8 mouse cellular contexts compared by ENCODE assay signal in the genomic region with DNA sequence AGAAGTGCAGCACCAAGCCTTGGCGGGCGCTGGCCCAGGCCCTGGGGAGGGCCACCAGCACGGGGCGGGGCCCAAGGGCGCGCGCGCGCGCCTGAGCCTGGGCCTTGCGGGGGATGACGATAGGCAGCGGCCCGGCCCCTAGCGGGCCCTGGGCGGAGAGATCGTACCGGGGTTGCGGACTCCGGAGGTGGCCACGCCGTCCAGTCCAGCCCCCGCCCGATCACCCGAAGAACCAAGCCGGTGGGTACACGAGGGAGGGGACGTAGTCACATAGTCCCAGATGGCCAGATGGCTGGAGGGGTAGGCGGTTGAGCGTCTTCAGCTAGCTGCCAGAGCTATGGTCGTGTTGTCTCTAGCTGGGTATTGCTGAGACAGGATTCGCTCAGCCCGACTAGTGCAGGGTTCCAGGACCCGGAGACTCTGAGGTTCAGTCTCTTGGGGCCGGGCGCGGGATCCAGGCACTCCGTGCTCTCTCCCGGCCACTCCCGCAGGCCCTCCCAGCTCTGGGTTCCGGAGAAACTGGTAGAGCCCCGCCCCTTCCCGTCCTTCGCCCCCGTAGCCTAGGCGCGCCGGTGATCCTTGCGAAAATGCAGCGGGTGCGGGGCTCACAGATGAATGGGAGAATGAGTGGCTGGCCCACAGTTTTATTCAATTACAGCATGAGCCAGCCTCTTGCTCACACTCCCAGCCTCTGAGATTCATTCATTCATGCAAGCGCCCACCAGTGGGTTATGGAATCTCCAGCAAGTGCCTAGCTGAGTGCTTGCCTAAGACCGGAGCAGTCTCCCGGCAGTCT. TPM values are rescaled to one million over a fixed set of nuclear protein-coding genes. Genes with fewer than 3 reads are reported as not detected.
DNase-seq lines count a peak whose midpoint lies in the region; ATAC-seq lines count a peak whose summit lies in the region.

No protein-coding gene starts in this region.

- intact Hi-C loops in left cerebral cortex, postnatal 14 days (cut with DNase I), result no loop called here

- DNase-seq in adipocyte (ENCODE audit: low spot score), result peak; percentile 78
- DNase-seq in gastrocnemius, postnatal 10 days, result peak; percentile 81
- DNase-seq in induced T-regulatory cell, adult 2 months (ENCODE audit: low read depth), result peak; percentile 84
- peak; percentile 74 for DNase-seq in left cerebral cortex, postnatal 14 days (ENCODE audit: low spot score in 2 of 2)
- peak; percentile 70 for DNase-seq in right cerebral cortex, postnatal 4 days
- DNase-seq in urinary bladder, postnatal 4 days (ENCODE audit: low spot score in 2 of 2), result peak; percentile 78 to 82

- ATAC-seq in common myeloid progenitor, adult 5-6 weeks (replicated peaks; ENCODE audit: low read depth, poor library complexity, severe bottlenecking), result peak; percentile 32
- ATAC-seq in megakaryocyte progenitor cell, adult 5-6 weeks (replicated peaks; ENCODE audit: poor library complexity), result peak; percentile 40

RNA-seq across cellular contexts. Expression of gene Myo1c, which starts 1.3 kb away (rescaled TPM):
- total RNA-seq in common myeloid progenitor, adult 5-6 weeks (2017), result 19.5 and 22.3 TPM in 2 replicates
- 10 to 100 TPM; 56.3 to 65.1 TPM for total RNA-seq in gastrocnemius, postnatal 10 days (2021)
- total RNA-seq in left cerebral cortex, postnatal 14 days (2021), result 10 to 100 TPM; 20.5 to 21.7 TPM
- total RNA-seq in megakaryocyte progenitor cell, adult 5-6 weeks (2015), result 11.4 and 12.2 TPM in 2 replicates
- total RNA-seq in megakaryocyte progenitor cell, adult 5-6 weeks (2017), result 9.0 and 15.4 TPM in 2 replicates

RNA-seq across cellular contexts. Expression of gene Inpp5k, which starts 20.8 kb away (rescaled TPM):
- total RNA-seq in common myeloid progenitor, adult 5-6 weeks (2017), result 24.0 and 36.3 TPM in 2 replicates
- 10 to 100 TPM; 22.5 to 23.3 TPM for total RNA-seq in gastrocnemius, postnatal 10 days (2021)
- total RNA-seq in left cerebral cortex, postnatal 14 days (2021), result 10 to 100 TPM; 43.2 to 44.4 TPM
- total RNA-seq in megakaryocyte progenitor cell, adult 5-6 weeks (2015), result 38.1 and 43.0 TPM in 2 replicates
- 21.9 and 23.7 TPM in 2 replicates for total RNA-seq in megakaryocyte progenitor cell, adult 5-6 weeks (2017)

RNA-seq across cellular contexts. Expression of gene Crk, which starts 27.4 kb away (rescaled TPM):
- total RNA-seq in common myeloid progenitor, adult 5-6 weeks (2017), result 38.9 and 51.4 TPM in 2 replicates
- total RNA-seq in gastrocnemius, postnatal 10 days (2021), result 10 to 100 TPM; 53.0 to 59.8 TPM
- total RNA-seq in left cerebral cortex, postnatal 14 days (2021), result 100 to 1,000 TPM; 119 to 132 TPM
- total RNA-seq in megakaryocyte progenitor cell, adult 5-6 weeks (2015), result 32.0 and 32.6 TPM in 2 replicates
- 28.4 and 40.0 TPM in 2 replicates for total RNA-seq in megakaryocyte progenitor cell, adult 5-6 weeks (2017)

Comparison
In these comparisons a context has a peak if more than half of its experiments do, and no peak if none do; other contexts are left out.
1. Peak in every context shown above with its lines: DNase-seq and ATAC-seq.